Mouse (Mus musculus): ENCODE measurements around the gene Morn4.

DNA sequence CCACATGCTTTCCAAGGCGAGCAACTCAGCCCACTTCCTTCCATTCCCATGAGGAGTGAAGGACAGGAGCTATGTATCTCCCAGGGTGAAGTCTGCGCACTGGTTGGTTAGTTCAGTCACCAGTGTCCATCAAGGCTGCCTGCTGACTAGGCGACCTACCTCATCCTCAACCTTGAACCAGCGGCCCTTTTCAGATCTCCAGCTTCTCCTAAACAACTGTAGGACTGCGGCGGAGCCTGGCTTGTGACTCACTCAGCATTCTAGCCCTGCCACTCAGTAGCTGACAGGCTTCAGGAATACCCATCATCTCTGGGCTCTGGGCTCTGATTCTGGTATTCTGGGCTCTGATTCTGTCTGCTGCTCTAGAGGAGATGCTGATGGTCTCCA lies 40.1 kb upstream of the Morn4 start:
- no peak for TF ChIP-seq CTCF (conservative IDR thresholded peaks at IDR 0.05; ENCODE audit: insufficient read depth, insufficient read length, low read depth, low read length)
- no peak for TF ChIP-seq POLR2A (IDR thresholded peaks at IDR 0.05; ENCODE audit: low read depth, low read length)
